Mouse (Mus musculus): ENCODE measurements around the gene Zfp629. TPM values are rescaled to one million over a fixed set of nuclear protein-coding genes. Genes with fewer than 3 reads are reported as not detected.

The Zfp629 gene
- polyA plus RNA-seq (2014; fragmentation: Nextera tagmentation; extraction: Ambion mirVana): 12.9 and 16.7 TPM in 2 replicates

- peak within 1 kb of the TSS; percentile 84 for H3K4me2 ChIP-seq (ENCODE audit: low read length)
- peak within 1 kb of the TSS; percentile 84 for H3K9ac ChIP-seq (ENCODE audit: low read length)
- no peaks in the 10 kb centered on the region for H3K27me3 ChIP-seq (replicated peaks; ENCODE audit: control insufficient read depth, insufficient read depth, low read length)
- peak within 1 kb of the TSS; percentile 100 for H3K4me3 ChIP-seq (ENCODE audit: low read depth, low read length)
- ATAC-seq (replicated peaks; ENCODE audit: low FRiP score, low TSS enrichment, low read depth): peak; percentile 93
- DNase-seq (ENCODE audit: low spot score): peak; percentile 92
- H3K9me3 ChIP-seq (ENCODE audit: control insufficient read depth, low read length): peaks cover 9% of the 10 kb centered on the region
- peak within 1 kb of the TSS; percentile 70 for H3K27ac ChIP-seq (ENCODE audit: low read depth)
- under 1% methylated on average over 50 of the region's 50 CpGs for WGBS
- H3K4me1 ChIP-seq (replicated peaks; ENCODE audit: control insufficient read depth, insufficient read depth, low read length): peaks cover 7% of the 10 kb centered on the region; the same call in 1 of the 2 replicates
- H3K36me3 ChIP-seq (ENCODE audit: control insufficient read depth, insufficient read depth, low read length): peaks cover 30% of the 10 kb centered on the region
Measured at GRCm38 (mm10) chr7:127614891-127615843, at the start of gene Zfp629. TSS of gene Zfp629 (minus strand) at chr7:127615797.

GRCm38 (mm10) chr7:127662926-127663325 is 47.3 kb upstream of the Zfp629 start:
- Histone ChIP-seq H3K4me1 (replicated peaks; ENCODE audit: control insufficient read depth, insufficient read depth, low read length) (no peaks in the 10 kb centered on the region), H3K27ac (ENCODE audit: low read depth) (no peak overlapping the region), H3K36me3 (ENCODE audit: control insufficient read depth, insufficient read depth, low read length) (peaks cover 30% of the 10 kb centered on the region), H3K4me2 (ENCODE audit: low read length) (no peak overlapping the region), H3K9ac (ENCODE audit: low read length) (no peak overlapping the region), H3K4me3 (ENCODE audit: low read depth, low read length) (no peak overlapping the region), H3K9me3 (ENCODE audit: control insufficient read depth, low read length) (0 out of 2 replicates have a peak, but pooled peaks cover 2% of the 10 kb centered on the region), H3K27me3 (replicated peaks; ENCODE audit: control insufficient read depth, insufficient read depth, low read length) (no peaks in the 10 kb centered on the region)
- no peak for ATAC-seq (replicated peaks; ENCODE audit: low FRiP score, low TSS enrichment, low read depth)
- DNase-seq (ENCODE audit: low spot score): no peak
- 86% methylated on average over 6 of the region's 6 CpGs for WGBS

GRCm38 (mm10) chr7:127661833-127662232 is 46.2 kb upstream of the Zfp629 start:
- DNase-seq (ENCODE audit: low spot score) (no peak), ATAC-seq (replicated peaks; ENCODE audit: low FRiP score, low TSS enrichment, low read depth) (no peak)
- Histone ChIP-seq H3K9me3 (ENCODE audit: control insufficient read depth, low read length) (0 out of 2 replicates have a peak, but pooled peaks cover 2% of the 10 kb centered on the region), H3K4me3 (ENCODE audit: low read depth, low read length) (no peak overlapping the region), H3K27me3 (replicated peaks; ENCODE audit: control insufficient read depth, insufficient read depth, low read length) (no peaks in the 10 kb centered on the region), H3K4me1 (replicated peaks; ENCODE audit: control insufficient read depth, insufficient read depth, low read length) (no peaks in the 10 kb centered on the region), H3K36me3 (ENCODE audit: control insufficient read depth, insufficient read depth, low read length) (peaks cover 30% of the 10 kb centered on the region), H3K27ac (ENCODE audit: low read depth) (no peak overlapping the region), H3K4me2 (ENCODE audit: low read length) (no peak overlapping the region), H3K9ac (ENCODE audit: low read length) (no peak overlapping the region)
- 79% methylated on average over 6 of the region's 6 CpGs for WGBS

- H3K36me3 ChIP-seq (ENCODE audit: control insufficient read depth, insufficient read depth, low read length): peaks cover 22% of the 10 kb centered on the region
- H3K27ac ChIP-seq (ENCODE audit: low read depth): no peak overlapping the region
- no peak for ATAC-seq (replicated peaks; ENCODE audit: low FRiP score, low TSS enrichment, low read depth)
- H3K4me2 ChIP-seq (ENCODE audit: low read length): no peak overlapping the region
- no peak overlapping the region for H3K9ac ChIP-seq (ENCODE audit: low read length)
- H3K4me1 ChIP-seq (replicated peaks; ENCODE audit: control insufficient read depth, insufficient read depth, low read length): no peaks in the 10 kb centered on the region
- no peaks in the 10 kb centered on the region for H3K27me3 ChIP-seq (replicated peaks; ENCODE audit: control insufficient read depth, insufficient read depth, low read length)
- H3K9me3 ChIP-seq (ENCODE audit: control insufficient read depth, low read length): 0 out of 2 replicates have a peak, but pooled peaks cover 2% of the 10 kb centered on the region
- no peak overlapping the region for H3K4me3 ChIP-seq (ENCODE audit: low read depth, low read length)
- DNase-seq (ENCODE audit: low spot score): no peak
- 86% methylated on average over 3 of the region's 3 CpGs for WGBS
Measured at GRCm38 (mm10) chr7:127660882-127661281, 45.3 kb upstream of the Zfp629 start.

- peak; percentile 81 for DNase-seq (ENCODE audit: low spot score)
- WGBS: 28% methylated on average over 4 of the region's 4 CpGs
- no peak overlapping the region for H3K4me2 ChIP-seq (ENCODE audit: low read length)
- no peak overlapping the region for H3K9ac ChIP-seq (ENCODE audit: low read length)
- 0 out of 2 replicates have a peak, but pooled peaks cover 2% of the 10 kb centered on the region for H3K9me3 ChIP-seq (ENCODE audit: control insufficient read depth, low read length)
- H3K4me1 ChIP-seq (replicated peaks; ENCODE audit: control insufficient read depth, insufficient read depth, low read length): 0 out of 2 replicates have a peak, but pooled peaks cover 2% of the 10 kb centered on the region
- no peak overlapping the region for H3K27ac ChIP-seq (ENCODE audit: low read depth)
- no peaks in the 10 kb centered on the region for H3K27me3 ChIP-seq (replicated peaks; ENCODE audit: control insufficient read depth, insufficient read depth, low read length)
- no peak overlapping the region for H3K4me3 ChIP-seq (ENCODE audit: low read depth, low read length)
- no peaks in the 10 kb centered on the region for H3K36me3 ChIP-seq (ENCODE audit: control insufficient read depth, insufficient read depth, low read length)
- no peak for ATAC-seq (replicated peaks; ENCODE audit: low FRiP score, low TSS enrichment, low read depth)
Measured at GRCm38 (mm10) chr7:127656946-127657345, 41.3 kb upstream of the Zfp629 start.

GRCm38 (mm10) chr7:127654318-127654717 is 38.7 kb upstream of the Zfp629 start:
- Histone ChIP-seq H3K4me3 (ENCODE audit: low read depth, low read length) (no peak overlapping the region), H3K9me3 (ENCODE audit: control insufficient read depth, low read length) (no peaks in the 10 kb centered on the region), H3K4me2 (ENCODE audit: low read length) (no peak overlapping the region), H3K27me3 (replicated peaks; ENCODE audit: control insufficient read depth, insufficient read depth, low read length) (no peaks in the 10 kb centered on the region), H3K27ac (ENCODE audit: low read depth) (no peak overlapping the region), H3K36me3 (ENCODE audit: control insufficient read depth, insufficient read depth, low read length) (no peaks in the 10 kb centered on the region), H3K9ac (ENCODE audit: low read length) (no peak overlapping the region), H3K4me1 (replicated peaks; ENCODE audit: control insufficient read depth, insufficient read depth, low read length) (0 out of 2 replicates have a peak, but pooled peaks cover 4% of the 10 kb centered on the region)
- 79% methylated on average over 10 of the region's 10 CpGs for WGBS
- ATAC-seq (replicated peaks; ENCODE audit: low FRiP score, low TSS enrichment, low read depth) (no peak), DNase-seq (ENCODE audit: low spot score) (no peak)

GRCm38 (mm10) chr7:127652050-127652449 is 36.5 kb upstream of the Zfp629 start:
- 8% methylated on average over 18 of the region's 18 CpGs for WGBS

GRCm38 (mm10) chr7:127651624-127652023 is 36.0 kb upstream of the Zfp629 start:
- Histone ChIP-seq H3K27ac (ENCODE audit: low read depth) (no peak overlapping the region), H3K9me3 (ENCODE audit: control insufficient read depth, low read length) (no peaks in the 10 kb centered on the region), H3K4me2 (ENCODE audit: low read length) (peak overlapping the region; percentile 44), H3K4me1 (replicated peaks; ENCODE audit: control insufficient read depth, insufficient read depth, low read length) (0 out of 2 replicates have a peak, but pooled peaks cover 4% of the 10 kb centered on the region), H3K4me3 (ENCODE audit: low read depth, low read length) (no peak overlapping the region), H3K27me3 (replicated peaks; ENCODE audit: control insufficient read depth, insufficient read depth, low read length) (no peaks in the 10 kb centered on the region), H3K36me3 (ENCODE audit: control insufficient read depth, insufficient read depth, low read length) (no peaks in the 10 kb centered on the region), H3K9ac (ENCODE audit: low read length) (no peak overlapping the region)
- DNase-seq (ENCODE audit: low spot score): no peak
- no peak; the same call in 1 of the 2 replicates for ATAC-seq (replicated peaks; ENCODE audit: low FRiP score, low TSS enrichment, low read depth)
- WGBS: 58% methylated on average over 2 of the region's 3 CpGs

More at GRCm38 (mm10) chr7:127652050-127652449, 36.5 kb upstream of the Zfp629 start:
- ATAC-seq (replicated peaks; ENCODE audit: low FRiP score, low TSS enrichment, low read depth) (no peak), DNase-seq (ENCODE audit: low spot score) (peak; percentile 59)
- no peaks in the 10 kb centered on the region for H3K9me3 ChIP-seq (ENCODE audit: control insufficient read depth, low read length)
- peak overlapping the region; percentile 11; the same call in 1 of the 2 replicates for H3K4me3 ChIP-seq (ENCODE audit: low read depth, low read length)
- no peaks in the 10 kb centered on the region for H3K27me3 ChIP-seq (replicated peaks; ENCODE audit: control insufficient read depth, insufficient read depth, low read length)
- H3K4me1 ChIP-seq (replicated peaks; ENCODE audit: control insufficient read depth, insufficient read depth, low read length): 0 out of 2 replicates have a peak, but pooled peaks cover 4% of the 10 kb centered on the region
- H3K36me3 ChIP-seq (ENCODE audit: control insufficient read depth, insufficient read depth, low read length): no peaks in the 10 kb centered on the region
- H3K9ac ChIP-seq (ENCODE audit: low read length): peak overlapping the region; percentile 2; the same call in 1 of the 2 replicates
- H3K4me2 ChIP-seq (ENCODE audit: low read length): peak overlapping the region; percentile 44
- H3K27ac ChIP-seq (ENCODE audit: low read depth): no peak overlapping the region

Data from intestine, embryonic 14.5 days (tissue).